In genomic region chr8:117257821-117258575, GRCm38 (mm10) we compare ENCODE assay signal across 8 mouse cellular contexts. TPM values are rescaled to one million over a fixed set of nuclear protein-coding genes. Genes with fewer than 3 reads are reported as not detected.
DNase-seq lines count a peak whose midpoint lies in the region; ATAC-seq and TF ChIP-seq lines count a peak whose summit lies in the region.

No protein-coding gene starts in this region.

- no peaks in the 10 kb centered on the region for H3K36me3 ChIP-seq in forebrain, embryonic 14.5 days (ENCODE audit: control insufficient read depth, insufficient read depth, low read length)
- H3K36me3 ChIP-seq in liver, embryonic 14.5 days (replicated peaks; ENCODE audit: control insufficient read depth, insufficient read depth, low read depth): no peaks in the 10 kb centered on the region
- H3K36me3 ChIP-seq in neural tube, embryonic 14.5 days (ENCODE audit: control insufficient read depth, insufficient read depth, low read length): no peaks in the 10 kb centered on the region

- H3K27me3 ChIP-seq in forebrain, embryonic 14.5 days (replicated peaks; ENCODE audit: control insufficient read depth, insufficient read depth, low read length): no peaks in the 10 kb centered on the region
- no peaks in the 10 kb centered on the region for H3K27me3 ChIP-seq in liver, embryonic 14.5 days (ENCODE audit: control insufficient read depth, insufficient read depth, low read length)
- H3K27me3 ChIP-seq in neural tube, embryonic 14.5 days (ENCODE audit: control insufficient read depth, insufficient read depth, low read length): no peaks in the 10 kb centered on the region; the same call in 1 of the 2 replicates

- peaks cover 35% of the 10 kb centered on the region for H3K4me1 ChIP-seq in forebrain, embryonic 14.5 days (ENCODE audit: control insufficient read depth, insufficient read depth, low read length)
- H3K4me1 ChIP-seq in liver, embryonic 14.5 days (replicated peaks; ENCODE audit: control insufficient read depth in 2 of 2, insufficient read depth in 2 of 2, low read length in 1 of 2): peaks cover 27 to 42% of the 10 kb centered on the region in 2 experiments
- H3K4me1 ChIP-seq in neural tube, embryonic 14.5 days (ENCODE audit: control insufficient read depth, insufficient read depth, low read length): peaks cover 27% of the 10 kb centered on the region

- no peaks in the 10 kb centered on the region for H3K9me3 ChIP-seq in forebrain, embryonic 14.5 days (replicated peaks; ENCODE audit: control insufficient read depth, low read length)
- H3K9me3 ChIP-seq in liver, embryonic 14.5 days (ENCODE audit: control insufficient read depth, low read length): no peaks in the 10 kb centered on the region
- no peaks in the 10 kb centered on the region for H3K9me3 ChIP-seq in neural tube, embryonic 14.5 days (ENCODE audit: control insufficient read depth, low read length)

- peak; percentile 40 for DNase-seq in cerebellum, adult 9-11 months
- peak; percentile 52 for DNase-seq in T-cell, adult 2 months (ENCODE audit: low spot score)
- DNase-seq in forebrain, embryonic 14.5 days (ENCODE audit: low spot score): peak; percentile 64
- DNase-seq in induced T-regulatory cell, adult 2 months (ENCODE audit: low read depth): peak; percentile 80
- DNase-seq in liver, embryonic 14.5 days (ENCODE audit: low read depth in 3 of 3, low spot score in 3 of 3): no peak
- DNase-seq in left cerebral cortex, adult 18-20 months (ENCODE audit: low spot score in 2 of 2): no peak

- peak overlapping the region; percentile 87 for H3K4me2 ChIP-seq in forebrain, embryonic 14.5 days (ENCODE audit: low read length)
- peak overlapping the region; percentile 88 for H3K4me2 ChIP-seq in liver, embryonic 14.5 days (ENCODE audit: low read depth)
- peak overlapping the region; percentile 98 for H3K4me2 ChIP-seq in neural tube, embryonic 14.5 days (ENCODE audit: low read depth, low read length)

- H3K4me3 ChIP-seq in forebrain, embryonic 14.5 days (ENCODE audit: low read depth, low read length): peak overlapping the region; percentile 79
- peak overlapping the region; percentile 80 for H3K4me3 ChIP-seq in liver, embryonic 14.5 days (ENCODE audit: insufficient read depth in 1 of 2, low read depth in 2 of 2, low read length in 2 of 2)
- H3K4me3 ChIP-seq in neural tube, embryonic 14.5 days (ENCODE audit: low read depth, low read length): peak overlapping the region; percentile 98

- TF ChIP-seq EP300 in liver, embryonic 14.5 days (IDR thresholded peaks at IDR 0.05; ENCODE audit: low read depth): no peak

- WGBS in forebrain, embryonic 14.5 days: 3% methylated on average over 22 of the region's 22 CpGs
- WGBS in liver, embryonic 14.5 days (ENCODE audit: insufficient replicate concordance): under 1% methylated on average over 22 of the region's 22 CpGs
- 2% methylated on average over 22 of the region's 22 CpGs for WGBS in neural tube, embryonic 14.5 days

- H3K9ac ChIP-seq in forebrain, embryonic 14.5 days (ENCODE audit: low read length): peak overlapping the region; percentile 93
- peak overlapping the region; percentile 80 for H3K9ac ChIP-seq in liver, embryonic 14.5 days (replicated peaks)
- H3K9ac ChIP-seq in neural tube, embryonic 14.5 days (replicated peaks; ENCODE audit: low read depth, low read length): peak overlapping the region; percentile 100

- peak overlapping the region; percentile 90 for H3K27ac ChIP-seq in forebrain, embryonic 14.5 days (ENCODE audit: low read depth, low read length)
- peak overlapping the region; percentile 59 for H3K27ac ChIP-seq in liver, embryonic 14.5 days
- H3K27ac ChIP-seq in neural tube, embryonic 14.5 days (ENCODE audit: low read depth, low read length): peak overlapping the region; percentile 96

- no peak for TF ChIP-seq CTCF in liver, embryonic 14.5 days (IDR thresholded peaks at IDR 0.05; ENCODE audit: low read depth)

- no peak for ATAC-seq in cerebellum, adult (ENCODE audit: insufficient number of reproducible peaks, low FRiP score, low TSS enrichment)
- ATAC-seq in forebrain, embryonic 14.5 days: peak; percentile 19; the same call in 1 of the 2 replicates
- ATAC-seq in liver, embryonic 14.5 days (ENCODE audit: insufficient read depth): no peak
- ATAC-seq in neural tube, embryonic 14.5 days (ENCODE audit: low read depth): no peak

RNA-seq across cellular contexts. Expression of gene Cmip, which starts 1.1 kb away (rescaled TPM):
- 57.4 and 69.6 TPM in 2 replicates for polyA plus RNA-seq in forebrain, embryonic 14.5 days (2014; fragmentation: Nextera tagmentation; extraction: Ambion mirVana)
- 9.8 and 10.4 TPM in 2 replicates for polyA plus RNA-seq in liver, embryonic 14.5 days (2012; rRNA removed)
- polyA plus RNA-seq in liver, embryonic 14.5 days (2014; fragmentation: Nextera tagmentation; extraction: Ambion mirVana): 6.7 and 10.6 TPM in 2 replicates
- 135 and 144 TPM in 2 replicates for polyA plus RNA-seq in neural tube, embryonic 14.5 days (2014; fragmentation: Nextera tagmentation; extraction: Ambion mirVana)
- 100 to 1,000 TPM; 299 to 317 TPM for total RNA-seq in left cerebral cortex, adult 18-20 months (2021)

Comparison
In these comparisons a context has a peak if more than half of its experiments do, and no peak if none do; other contexts are left out.
1. DNase-seq: peak in cerebellum, adult 9-11 months (single experiment), T-cell, adult 2 months (single experiment), forebrain, embryonic 14.5 days (single experiment) and induced T-regulatory cell, adult 2 months (single experiment); none in liver, embryonic 14.5 days (0 of 3) and left cerebral cortex, adult 18-20 months (0 of 2).
2. Peak in every context shown above with its lines, with median percentiles within 50 percentile points of each other: H3K27ac ChIP-seq, H3K4me2 ChIP-seq, H3K4me3 ChIP-seq and H3K9ac ChIP-seq.